Mouse (Mus musculus) induced T-regulatory cell, adult 2 months (primary cell): ENCODE measurements around the gene Cdiptos.

ENCODE experiments used
- DNase-seq: peaks from one replicate; pipeline ENCODE4 v3.0.0-alpha.2; 2012; ENCODE audit warnings: low read depth

Gene Cdiptos

DNA sequence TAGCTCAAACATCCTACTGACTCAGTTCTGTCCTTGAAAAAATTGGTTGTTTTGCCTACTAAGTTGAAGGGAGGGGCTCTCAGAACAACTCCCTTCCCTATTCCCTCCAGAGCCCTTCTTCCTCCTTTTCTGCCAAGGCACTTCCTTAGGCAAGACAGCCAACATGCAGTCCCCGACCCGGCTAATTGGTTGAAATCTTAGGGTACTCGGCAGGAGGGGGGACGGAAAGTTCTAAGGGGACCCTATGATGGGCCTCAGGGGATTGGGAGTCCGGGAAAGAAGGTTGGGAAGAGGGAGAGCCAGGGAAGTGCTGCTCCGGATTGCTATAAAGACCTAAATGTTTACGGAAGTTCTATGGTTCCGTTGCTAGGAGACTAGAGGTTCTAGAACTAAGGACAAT lies 405 bp downstream of the Cdiptos start:
- no peak for DNase-seq

DNA sequence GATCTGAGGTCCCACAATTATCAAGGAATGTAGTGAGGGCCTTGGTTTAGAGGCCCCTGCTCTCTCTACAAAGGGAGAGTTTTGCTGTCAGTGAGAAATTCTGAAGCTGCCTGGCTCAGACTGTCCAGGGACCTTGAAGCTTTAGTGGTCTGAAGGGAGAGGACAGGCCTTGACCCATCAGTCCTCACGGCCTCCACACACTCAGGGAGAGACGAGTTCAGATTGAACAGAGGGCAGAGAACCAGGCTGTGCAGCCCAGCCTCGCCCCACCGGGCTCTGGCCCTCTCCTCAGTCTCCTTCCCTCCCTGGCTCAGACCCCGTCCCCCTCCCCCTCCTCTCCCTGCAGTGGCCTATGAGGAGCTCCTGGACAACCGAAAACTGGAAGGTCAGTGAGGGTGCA lies 8.5 kb downstream of the Cdiptos start:
- no peak for DNase-seq

DNA sequence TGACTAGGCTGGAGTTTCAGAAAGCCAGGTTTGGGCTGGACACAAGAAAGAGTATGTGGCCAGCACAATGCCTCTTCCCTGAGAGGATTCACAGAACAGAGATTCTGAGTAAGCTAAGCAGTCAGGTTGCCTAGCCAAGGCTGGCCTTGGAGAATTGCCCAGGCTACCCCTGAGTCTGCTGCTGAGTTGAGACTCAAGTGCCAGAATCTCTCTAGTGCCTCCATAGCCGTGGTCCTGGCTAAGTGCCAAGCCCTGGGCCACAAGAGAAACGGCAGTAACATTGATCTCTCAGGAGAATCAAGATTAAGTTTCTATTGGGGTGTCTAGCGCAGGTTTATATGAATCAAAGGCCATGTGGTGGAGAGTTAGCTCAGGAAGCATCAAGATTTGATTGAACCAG lies 10.3 kb downstream of the Cdiptos start:
- no peak for DNase-seq

DNA sequence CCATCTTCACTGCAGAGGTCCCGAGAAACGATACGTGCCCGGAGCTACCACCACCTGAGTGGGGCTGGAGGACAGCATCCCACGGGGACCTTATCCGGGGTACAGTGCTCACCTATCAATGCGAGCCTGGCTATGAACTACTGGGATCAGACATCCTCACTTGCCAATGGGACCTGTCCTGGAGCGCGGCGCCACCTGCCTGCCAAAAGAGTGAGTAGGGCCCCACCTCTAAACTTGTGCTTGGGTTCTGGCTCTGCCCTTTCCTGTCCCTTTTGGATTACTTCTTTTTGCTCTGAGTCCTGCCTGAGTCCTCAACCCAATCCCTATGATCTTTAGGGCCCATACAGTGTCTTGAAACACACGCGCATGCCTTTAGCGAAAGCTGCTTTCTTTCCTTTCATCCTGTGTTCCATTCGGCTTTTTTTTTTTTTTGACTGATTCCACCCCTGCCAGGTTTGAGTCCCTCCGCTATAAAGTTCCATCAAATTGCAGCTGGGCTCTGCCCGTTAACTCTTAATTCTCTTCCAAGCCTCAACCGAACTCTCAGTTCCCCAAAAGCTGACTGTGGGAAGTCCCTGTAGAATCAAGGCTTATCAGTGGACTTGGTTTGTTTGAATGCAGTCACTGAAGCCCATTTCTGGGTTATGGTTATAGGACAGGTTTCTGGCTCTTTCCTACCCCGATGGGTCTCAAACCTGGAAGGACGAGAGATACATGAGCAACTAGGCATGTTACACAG lies 12.2 kb downstream of the Cdiptos start:
- peak; percentile 46 for DNase-seq

DNA sequence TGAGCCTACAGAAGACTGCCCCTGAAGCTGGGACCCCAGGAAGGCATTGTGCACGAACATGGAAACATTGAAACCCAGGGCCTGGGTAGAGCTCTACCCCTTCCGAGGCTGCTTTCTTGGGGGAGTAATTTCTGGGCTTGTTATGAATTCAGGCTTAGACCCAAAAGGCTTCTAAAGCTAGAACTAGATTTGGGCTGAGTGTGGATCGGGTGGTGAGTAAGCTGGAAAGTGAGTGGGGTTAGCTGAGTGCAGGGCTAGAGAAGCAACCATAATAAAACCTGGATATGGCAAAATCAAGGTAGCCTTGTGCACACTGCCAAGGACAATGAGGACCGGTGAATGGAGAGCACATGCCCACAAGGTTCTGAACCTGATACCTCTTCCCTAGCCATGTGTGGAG lies 13.9 kb downstream of the Cdiptos start:
- no peak for DNase-seq

DNA sequence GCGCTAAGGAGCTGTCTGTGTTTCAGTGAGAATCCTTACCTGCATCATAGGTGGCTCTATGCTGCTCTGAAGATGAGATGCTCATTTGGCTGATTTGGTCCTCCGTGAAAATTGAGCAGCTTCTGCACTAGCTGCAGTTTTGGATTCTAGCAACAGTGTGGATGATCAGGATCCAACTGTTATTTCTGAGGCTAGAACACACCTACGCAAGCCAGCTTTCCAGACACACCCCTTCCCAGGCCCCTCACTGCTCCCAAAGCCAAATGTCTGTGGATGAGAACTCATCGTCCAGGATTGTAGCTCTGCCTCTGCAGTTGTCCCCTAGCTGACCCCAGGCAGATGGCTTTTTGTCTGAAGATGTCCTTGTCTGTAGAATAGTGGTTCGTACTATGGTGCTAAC lies 14.8 kb downstream of the Cdiptos start:
- DNase-seq = no peak

DNA sequence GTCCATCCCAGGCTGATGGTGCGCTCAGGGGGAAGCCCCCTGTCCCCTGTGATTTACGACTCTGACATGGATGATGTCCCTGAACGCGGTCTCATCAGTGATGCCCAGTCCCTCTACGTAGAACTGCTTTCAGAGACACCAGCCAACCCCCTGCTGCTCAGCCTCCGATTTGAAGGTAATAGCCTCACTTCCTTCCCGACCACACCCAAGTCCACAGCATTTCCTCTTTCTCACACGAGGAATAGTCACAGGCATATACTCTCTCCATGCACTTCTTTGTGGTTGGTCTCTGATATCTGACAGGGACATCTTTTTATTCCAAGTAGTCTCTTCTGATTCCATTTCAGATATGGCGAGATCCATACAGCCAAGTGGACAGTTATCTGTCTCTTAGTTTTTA lies 16.1 kb downstream of the Cdiptos start:
- DNase-seq = no peak

DNA sequence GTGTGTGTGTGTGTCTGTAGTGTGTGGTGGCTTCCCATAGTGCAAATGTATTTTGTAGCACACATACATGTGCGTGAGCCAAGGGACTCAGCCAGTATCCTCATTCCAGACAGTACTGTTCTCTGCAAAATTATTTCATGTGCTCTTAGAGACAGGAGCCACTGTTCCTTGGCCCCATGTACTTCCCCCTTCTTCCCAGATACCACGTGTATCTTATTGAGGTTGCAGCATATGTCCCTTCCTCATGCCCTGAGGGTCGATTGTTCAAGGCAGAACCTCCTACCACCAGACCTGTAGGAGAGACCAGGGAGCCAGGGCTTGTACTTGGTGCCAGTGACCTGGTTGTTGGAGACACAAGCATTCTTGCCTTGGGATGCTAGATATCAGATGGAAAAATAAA lies 20.8 kb downstream of the Cdiptos start:
- no peak for DNase-seq

DNA sequence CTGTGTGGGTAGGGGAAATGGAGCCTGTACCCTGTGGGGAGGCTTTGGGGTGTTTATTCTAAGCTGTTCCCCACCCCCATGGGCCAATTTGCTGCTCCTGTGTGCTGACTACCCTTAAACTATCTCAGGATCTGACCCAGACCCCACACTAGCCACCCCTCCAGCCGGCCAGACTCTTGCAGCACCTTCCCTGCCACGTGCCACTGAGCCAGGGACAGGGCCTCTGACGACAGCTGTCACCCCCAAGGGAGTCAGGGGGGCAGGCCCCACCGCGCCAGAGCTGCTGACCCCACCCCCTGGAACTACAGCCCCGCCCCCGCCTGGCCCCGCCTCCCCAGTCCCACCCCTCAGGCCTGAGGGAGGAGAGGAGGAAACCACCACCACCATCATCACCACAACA lies 23.3 kb downstream of the Cdiptos start:
- peak; percentile 36 for DNase-seq

DNA sequence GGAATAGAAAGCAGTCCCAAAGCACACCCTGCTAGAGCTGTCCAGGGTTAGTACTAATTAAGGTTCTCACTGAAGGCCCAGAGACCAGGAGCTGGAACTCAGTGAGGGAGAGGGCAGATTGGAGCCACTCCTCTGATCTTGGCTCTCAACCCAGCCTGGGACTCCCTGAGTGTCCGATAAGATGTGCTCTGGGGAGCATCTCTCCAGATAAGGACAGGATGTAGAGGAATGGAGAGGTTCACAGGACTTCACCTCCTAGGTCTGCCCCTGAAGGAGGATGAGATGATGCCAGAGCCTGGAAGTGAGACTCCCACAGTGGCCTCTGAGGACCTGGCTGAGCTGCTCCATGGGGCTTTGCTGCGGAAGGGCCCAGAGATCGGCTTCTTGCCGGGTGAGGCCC lies 24.2 kb downstream of the Cdiptos start:
- DNase-seq = no peak

DNA sequence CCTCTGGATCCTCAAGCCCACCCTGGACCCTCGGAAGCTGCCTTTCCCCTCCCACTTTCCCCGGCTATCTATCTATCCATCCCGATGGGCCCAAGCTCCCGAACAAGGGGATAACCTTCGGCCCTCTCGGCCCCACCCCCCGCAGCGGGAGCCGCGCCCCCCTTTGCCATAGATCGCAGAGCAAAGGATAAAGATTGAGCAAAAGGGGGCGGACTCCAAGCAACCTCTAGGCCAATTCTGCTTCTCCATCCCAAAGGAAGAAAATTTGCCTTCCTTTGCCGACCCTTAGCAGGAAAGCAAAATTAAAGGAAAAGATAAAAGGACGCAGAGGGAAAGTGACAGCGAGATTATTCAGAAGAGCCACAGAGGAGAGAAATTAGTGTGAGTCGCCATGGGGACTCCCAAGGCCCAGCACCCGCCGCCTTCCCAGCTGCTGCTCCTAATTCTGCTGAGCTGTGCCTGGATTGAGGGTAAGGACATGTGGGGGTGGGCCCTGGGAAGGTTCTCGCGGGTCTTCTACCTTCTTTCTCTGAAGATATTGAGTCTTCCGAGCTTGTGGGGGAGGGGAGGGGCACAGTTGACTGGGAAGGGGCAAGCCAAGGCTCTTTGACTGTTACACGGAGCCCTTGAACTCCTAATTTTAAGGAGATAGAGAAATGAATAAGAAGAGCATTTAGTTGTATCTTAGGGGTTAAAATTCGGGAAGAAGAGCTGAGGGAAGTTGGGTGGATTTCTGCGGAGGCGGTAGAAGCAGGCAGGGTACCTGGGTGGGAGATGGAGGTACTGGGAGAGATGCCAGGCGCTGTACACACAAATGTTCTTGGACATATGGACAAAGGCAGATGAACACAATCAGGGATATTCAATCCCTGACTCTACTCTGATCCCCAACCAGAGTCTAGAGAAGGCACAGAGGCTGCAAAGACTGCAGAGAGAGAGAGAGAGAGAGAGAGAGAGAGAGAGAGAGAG lies 25.0 kb downstream of the Cdiptos start:
- no peak for DNase-seq

DNA sequence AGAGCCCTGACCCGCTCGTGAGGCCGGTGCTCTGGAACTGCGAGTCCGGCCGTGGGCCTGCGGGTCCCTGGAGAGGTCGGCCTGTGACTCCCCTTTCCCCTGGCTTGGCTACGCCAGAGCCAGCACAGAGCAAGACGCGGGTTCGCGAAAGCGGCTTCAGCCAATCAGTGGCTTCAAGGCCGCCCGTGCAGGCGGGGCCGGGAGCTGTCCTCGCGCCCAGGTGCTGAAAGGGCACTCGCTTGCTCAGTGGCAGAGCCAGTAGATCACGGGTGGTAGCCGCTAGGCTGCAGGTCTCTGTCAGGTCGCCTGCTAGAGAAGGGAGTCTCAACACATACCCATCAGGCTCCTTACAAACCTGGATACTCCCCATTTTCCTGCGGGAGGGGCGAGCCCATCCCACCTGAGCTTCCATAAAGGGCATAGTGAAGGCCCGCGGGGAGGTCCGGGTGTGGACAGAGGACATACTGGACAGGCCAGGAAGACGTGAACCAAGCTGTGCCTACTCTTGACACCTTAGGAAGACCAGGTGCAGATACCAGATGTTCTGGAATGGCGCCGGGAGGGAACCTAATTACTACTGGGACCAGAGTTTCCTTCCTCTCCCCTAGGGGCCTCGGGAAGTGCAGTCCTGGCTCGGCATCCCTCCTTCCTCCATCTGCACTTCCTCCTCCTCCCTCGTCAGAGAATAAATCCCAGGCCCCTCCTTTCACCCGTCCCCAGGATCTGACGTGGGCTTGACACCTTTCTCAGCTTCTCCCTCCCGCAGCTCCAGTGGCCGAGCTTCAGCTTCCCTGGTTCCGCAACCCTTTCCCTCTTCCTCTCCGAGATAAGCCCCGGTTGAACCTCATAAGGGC lies 25.9 kb downstream of the Cdiptos start, which contains the start of gene Sez6l2:
Sez6l2 (plus strand) TSS at position 771 of the 854 bp plus-strand sequence.
- DNase-seq = peak; percentile 91

DNA sequence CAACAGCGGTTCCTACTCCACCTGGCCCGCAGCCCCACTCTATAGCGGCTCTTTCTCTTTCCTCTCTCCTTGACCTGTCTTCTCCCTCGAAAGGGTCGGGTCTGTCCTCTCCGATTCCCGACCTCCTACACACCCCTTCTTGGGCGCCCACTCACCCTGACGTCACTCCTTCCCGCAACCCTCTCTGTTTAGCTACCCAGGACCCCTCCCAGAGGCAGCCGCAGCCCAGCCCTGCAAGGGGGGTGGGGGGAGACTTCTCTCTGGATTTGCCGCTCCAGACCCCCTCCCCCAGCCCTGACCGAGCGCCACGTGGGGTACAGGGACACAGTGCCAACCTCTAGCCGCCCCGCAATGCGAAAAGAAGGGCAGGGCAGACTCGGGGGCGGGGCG lies 26.5 kb downstream of the Cdiptos start, which contains the start of gene Asphd1:
Asphd1 (minus strand) TSS at position 180 of the 390 bp plus-strand sequence.
- DNase-seq = no peak

DNA sequence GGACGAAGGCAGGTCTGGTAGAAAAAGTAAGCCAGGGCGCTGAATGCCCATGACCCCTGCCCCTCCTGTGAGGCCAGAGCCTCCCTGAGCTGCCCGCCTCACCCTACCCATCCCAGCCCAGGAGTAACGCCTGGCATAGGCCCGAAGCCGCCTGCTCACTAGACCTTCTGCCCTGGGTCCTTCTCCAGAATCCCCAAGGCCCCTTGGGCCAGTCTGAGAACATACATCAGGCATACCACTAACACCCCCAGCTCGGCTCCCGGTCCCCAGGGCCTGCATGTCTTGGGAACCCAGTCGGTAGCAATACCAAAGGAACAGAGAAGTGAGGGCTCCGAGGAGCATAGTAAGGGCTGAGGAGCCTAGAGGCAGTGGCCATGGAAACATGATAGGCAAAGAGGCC lies 27.3 kb downstream of the Cdiptos start:
- DNase-seq = no peak

DNA sequence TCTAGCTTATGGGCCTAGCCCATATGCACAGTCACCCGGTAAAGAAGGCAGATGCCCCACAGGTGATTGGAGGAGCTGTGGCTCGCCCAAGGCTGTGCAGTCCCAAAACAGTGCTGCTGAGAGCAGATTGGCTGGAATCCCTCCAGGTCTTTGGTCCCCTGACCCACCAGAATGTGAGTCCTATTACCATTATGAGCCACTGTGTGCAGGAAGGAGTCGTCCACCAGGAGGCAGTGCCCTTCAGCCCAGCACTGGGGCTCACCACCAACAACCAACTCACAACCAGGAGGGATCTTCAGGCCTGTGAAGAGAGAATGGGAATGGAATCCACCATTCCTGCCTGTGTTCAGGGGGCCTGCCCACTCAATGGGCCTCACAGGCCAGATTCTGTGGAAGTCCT lies 29.4 kb downstream of the Cdiptos start:
- peak; percentile 67 for DNase-seq

DNA sequence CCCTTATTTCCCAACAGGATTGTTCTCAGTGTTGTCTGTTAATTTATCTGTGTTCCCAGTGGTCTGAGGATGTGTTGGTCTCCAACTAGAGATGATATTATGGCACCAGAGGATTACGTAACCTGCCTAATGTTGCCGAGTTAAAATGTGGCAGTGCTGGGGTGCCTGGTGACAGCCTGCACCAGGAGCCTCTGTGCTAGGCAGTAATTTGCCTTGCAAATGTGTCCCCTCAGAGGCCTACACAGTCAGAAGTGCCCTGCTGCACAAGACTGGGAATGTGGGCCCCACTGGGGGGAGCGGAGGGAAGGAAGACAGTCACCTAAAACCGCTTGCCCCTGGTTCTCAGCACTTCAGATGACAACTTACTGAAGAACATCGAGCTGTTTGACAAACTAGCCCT lies 34.1 kb downstream of the Cdiptos start:
- no peak for DNase-seq

DNA sequence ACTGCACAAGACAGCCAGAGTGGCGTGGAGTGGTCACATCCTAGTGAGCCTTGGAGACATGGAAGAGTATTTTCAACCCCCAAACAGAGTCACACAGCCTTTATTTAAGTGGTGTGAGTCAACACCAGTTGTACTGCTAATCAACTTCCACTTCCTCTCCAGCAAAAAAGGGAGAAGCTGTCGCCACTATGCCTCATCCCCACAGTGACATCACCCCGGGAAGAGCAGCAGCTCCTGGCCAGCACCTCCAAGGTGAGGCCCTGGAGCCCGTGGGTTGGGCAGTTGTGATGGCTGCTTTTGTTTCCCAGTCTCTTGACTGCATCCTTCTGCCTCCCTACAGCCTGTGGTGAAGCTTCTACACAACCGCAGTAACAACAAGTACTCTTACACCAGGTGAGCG lies 34.7 kb downstream of the Cdiptos start:
- no peak for DNase-seq

DNA sequence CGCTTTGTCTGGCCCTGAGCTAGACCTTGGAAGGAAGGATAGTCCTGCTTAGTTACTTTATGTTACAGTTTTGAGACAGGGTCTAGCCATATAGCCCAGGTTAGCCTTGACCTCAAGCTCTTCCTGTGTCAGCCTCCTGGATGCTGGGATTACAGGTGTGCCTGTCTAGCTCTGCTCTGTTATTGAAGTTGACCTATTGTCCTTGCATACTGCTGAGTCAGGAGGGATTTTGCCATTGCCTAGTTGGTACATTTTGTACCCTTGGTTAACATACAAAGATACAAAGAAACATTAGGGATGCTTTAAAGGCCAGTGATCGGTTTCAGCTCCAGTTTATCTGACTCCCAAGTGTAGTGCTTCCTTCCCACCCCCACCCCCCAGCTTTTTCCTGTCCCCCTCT lies 43.2 kb downstream of the Cdiptos start:
- DNase-seq = no peak

DNA sequence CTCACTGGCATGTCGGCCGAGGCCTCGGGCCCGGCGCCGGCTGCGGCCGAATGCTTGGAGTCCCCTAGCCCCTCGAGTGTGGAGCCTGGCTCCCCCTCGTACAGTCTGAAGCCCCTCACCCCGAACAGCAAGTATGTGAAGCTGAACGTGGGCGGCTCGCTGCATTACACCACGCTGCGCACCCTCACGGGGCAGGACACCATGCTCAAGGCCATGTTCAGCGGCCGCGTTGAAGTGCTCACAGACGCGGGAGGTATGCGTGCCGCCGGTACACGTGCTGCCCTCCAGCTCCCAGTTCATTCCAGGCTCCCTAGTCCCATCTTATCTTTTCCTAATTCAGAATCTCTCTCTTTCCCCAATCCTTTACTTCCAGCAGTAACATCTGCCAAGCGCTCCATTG lies 46.9 kb downstream of the Cdiptos start:
- DNase-seq = no peak

DNA sequence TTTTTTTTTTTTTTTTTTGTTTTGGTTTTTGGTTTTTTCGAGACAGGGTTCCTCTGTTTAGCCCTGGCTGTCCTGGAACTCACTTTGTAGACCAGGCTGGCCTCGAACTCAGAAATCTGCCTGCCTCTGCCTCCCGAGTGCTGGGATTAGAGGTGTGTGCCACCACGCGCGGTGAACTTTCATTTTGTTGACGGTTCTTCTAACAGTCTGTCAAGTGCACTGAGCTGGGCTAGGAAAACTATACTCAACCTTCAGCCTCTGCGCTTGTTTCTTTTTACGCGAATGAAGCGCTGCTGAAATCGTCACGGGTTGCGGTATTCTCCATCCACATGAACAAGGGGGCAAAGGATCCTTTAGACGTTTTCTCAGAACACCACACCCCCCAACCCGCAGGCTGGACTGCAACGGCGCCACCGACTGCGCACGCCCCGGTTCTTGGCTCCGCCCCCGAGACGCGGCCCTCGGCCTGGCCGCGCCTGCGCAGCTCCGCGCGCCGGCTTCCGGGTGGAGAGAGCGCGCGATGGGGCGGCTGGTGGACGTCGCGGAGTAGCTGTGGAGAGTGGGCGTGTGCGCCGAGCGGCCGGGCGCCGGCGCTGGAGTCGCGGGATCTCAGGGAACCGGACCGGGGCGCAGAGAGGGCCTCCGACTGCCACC lies 47.4 kb downstream of the Cdiptos start, which contains the start of gene Kctd13:
Kctd13 (plus strand) TSS at position 496 of the 654 bp plus-strand sequence.
- DNase-seq = peak; percentile 96

DNA sequence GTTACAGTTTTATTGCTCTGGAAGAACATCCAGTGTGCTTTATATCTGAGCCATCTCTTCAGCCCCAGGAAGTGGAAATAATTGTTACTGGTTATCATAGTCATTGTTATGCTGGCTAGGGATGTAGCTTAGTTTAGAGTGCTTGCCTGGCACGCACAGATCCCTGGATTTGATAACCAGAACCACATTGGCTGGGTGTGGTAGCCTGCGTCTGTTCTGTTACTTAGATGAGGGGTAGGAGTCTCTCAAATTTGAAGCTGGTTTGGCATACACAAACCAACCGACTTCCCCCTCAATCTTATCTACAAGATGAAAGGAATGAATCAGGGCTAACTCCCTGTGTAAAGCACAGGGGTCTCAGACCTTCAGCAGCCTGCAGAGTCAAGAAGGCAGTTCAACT lies 49.6 kb downstream of the Cdiptos start:
- DNase-seq = peak; percentile 38

DNA sequence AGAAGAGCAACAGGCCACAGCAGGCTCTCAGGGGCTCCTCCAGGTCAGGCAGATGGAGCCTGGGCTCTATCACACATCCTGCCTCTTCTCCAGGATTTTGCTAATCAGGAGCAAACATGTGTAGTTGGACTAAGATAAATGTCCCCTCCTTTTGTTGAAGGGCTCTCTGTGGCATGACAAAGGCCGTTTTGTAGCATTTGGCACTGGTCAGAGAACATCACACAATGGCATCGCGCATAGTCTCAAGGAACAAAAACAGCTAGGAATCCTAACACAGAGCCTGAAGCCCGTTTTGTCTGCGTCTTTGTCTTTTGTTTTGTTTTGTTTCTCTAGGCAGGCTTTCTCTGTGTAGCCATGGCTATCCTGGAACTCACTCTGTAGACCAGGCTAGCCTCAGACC lies 51.9 kb downstream of the Cdiptos start:
- DNase-seq = no peak
